Mouse (Mus musculus): ENCODE measurements around the gene Ino80. TPM values are rescaled to one million over a fixed set of nuclear protein-coding genes. Genes with fewer than 3 reads are reported as not detected.

The Ino80 gene
- polyA plus RNA-seq, 1 experiment from 2014 or later: 8.1 TPM

GRCm38 (mm10) chr2:119388266-119388665, 89.2 kb downstream of the Ino80 start:
- no peak overlapping the region for H3K9ac ChIP-seq (replicated peaks; ENCODE audit: low read depth, low read length)
- 88% methylated on average over 1 of the region's 1 CpGs for WGBS
- H3K9me3 ChIP-seq (ENCODE audit: control insufficient read depth, low read depth, low read length): no peaks in the 10 kb centered on the region
- H3K27me3 ChIP-seq (ENCODE audit: control insufficient read depth, insufficient read depth, low read length): no peaks in the 10 kb centered on the region
- no peak overlapping the region for H3K4me2 ChIP-seq (replicated peaks; ENCODE audit: low read depth, low read length)
- peaks cover 16% of the 10 kb centered on the region for H3K36me3 ChIP-seq (ENCODE audit: control insufficient read depth, insufficient read depth, low read length)
- no peak overlapping the region for H3K27ac ChIP-seq (ENCODE audit: low read length)
- no peak overlapping the region for H3K4me3 ChIP-seq (ENCODE audit: low read depth, low read length)
- ATAC-seq (ENCODE audit: insufficient number of reproducible peaks, insufficient read depth, low FRiP score, low read depth): no peak
- H3K4me1 ChIP-seq (ENCODE audit: control insufficient read depth, insufficient read depth, low read length): no peaks in the 10 kb centered on the region

- no peak overlapping the region for H3K27ac ChIP-seq (ENCODE audit: low read length)
- 86% methylated on average over 3 of the region's 3 CpGs for WGBS
- ATAC-seq (ENCODE audit: insufficient number of reproducible peaks, insufficient read depth, low FRiP score, low read depth): no peak
- H3K9ac ChIP-seq (replicated peaks; ENCODE audit: low read depth, low read length): no peak overlapping the region
- H3K4me2 ChIP-seq (replicated peaks; ENCODE audit: low read depth, low read length): no peak overlapping the region
- no peak overlapping the region for H3K4me3 ChIP-seq (ENCODE audit: low read depth, low read length)
- H3K9me3 ChIP-seq (ENCODE audit: control insufficient read depth, low read depth, low read length): no peaks in the 10 kb centered on the region
- no peaks in the 10 kb centered on the region for H3K4me1 ChIP-seq (ENCODE audit: control insufficient read depth, insufficient read depth, low read length)
- no peaks in the 10 kb centered on the region for H3K27me3 ChIP-seq (ENCODE audit: control insufficient read depth, insufficient read depth, low read length)
- peaks cover 63% of the 10 kb centered on the region for H3K36me3 ChIP-seq (ENCODE audit: control insufficient read depth, insufficient read depth, low read length)
Observed at GRCm38 (mm10) chr2:119379455-119379854, 98.0 kb downstream of the Ino80 start.

GRCm38 (mm10) chr2:119377826-119378225, 99.7 kb downstream of the Ino80 start:
- no peak for ATAC-seq (ENCODE audit: insufficient number of reproducible peaks, insufficient read depth, low FRiP score, low read depth)
- 88% methylated on average over 3 of the region's 3 CpGs for WGBS
- no peak overlapping the region for H3K4me2 ChIP-seq (replicated peaks; ENCODE audit: low read depth, low read length)
- no peaks in the 10 kb centered on the region for H3K27me3 ChIP-seq (ENCODE audit: control insufficient read depth, insufficient read depth, low read length)
- no peak overlapping the region for H3K9ac ChIP-seq (replicated peaks; ENCODE audit: low read depth, low read length)
- no peaks in the 10 kb centered on the region for H3K4me1 ChIP-seq (ENCODE audit: control insufficient read depth, insufficient read depth, low read length)
- no peak overlapping the region for H3K4me3 ChIP-seq (ENCODE audit: low read depth, low read length)
- H3K36me3 ChIP-seq (ENCODE audit: control insufficient read depth, insufficient read depth, low read length): peaks cover 73% of the 10 kb centered on the region
- no peak overlapping the region for H3K27ac ChIP-seq (ENCODE audit: low read length)
- no peaks in the 10 kb centered on the region for H3K9me3 ChIP-seq (ENCODE audit: control insufficient read depth, low read depth, low read length)

GRCm38 (mm10) chr2:119377286-119377685, 100.2 kb downstream of the Ino80 start:
- no peak overlapping the region for H3K9ac ChIP-seq (replicated peaks; ENCODE audit: low read depth, low read length)
- H3K27me3 ChIP-seq (ENCODE audit: control insufficient read depth, insufficient read depth, low read length): no peaks in the 10 kb centered on the region
- no peaks in the 10 kb centered on the region for H3K9me3 ChIP-seq (ENCODE audit: control insufficient read depth, low read depth, low read length)
- no peak overlapping the region for H3K27ac ChIP-seq (ENCODE audit: low read length)
- no peak overlapping the region for H3K4me3 ChIP-seq (ENCODE audit: low read depth, low read length)
- ATAC-seq (ENCODE audit: insufficient number of reproducible peaks, insufficient read depth, low FRiP score, low read depth): no peak
- H3K4me1 ChIP-seq (ENCODE audit: control insufficient read depth, insufficient read depth, low read length): no peaks in the 10 kb centered on the region
- no peak overlapping the region for H3K4me2 ChIP-seq (replicated peaks; ENCODE audit: low read depth, low read length)
- 85% methylated on average over 9 of the region's 9 CpGs for WGBS
- peaks cover 76% of the 10 kb centered on the region for H3K36me3 ChIP-seq (ENCODE audit: control insufficient read depth, insufficient read depth, low read length)

- Histone ChIP-seq H3K4me3 (ENCODE audit: low read depth, low read length) (no peak overlapping the region), H3K9me3 (ENCODE audit: control insufficient read depth, low read depth, low read length) (no peaks in the 10 kb centered on the region), H3K27ac (ENCODE audit: low read length) (no peak overlapping the region), H3K4me1 (ENCODE audit: control insufficient read depth, insufficient read depth, low read length) (no peaks in the 10 kb centered on the region), H3K36me3 (ENCODE audit: control insufficient read depth, insufficient read depth, low read length) (peaks cover 38% of the 10 kb centered on the region), H3K4me2 (replicated peaks; ENCODE audit: low read depth, low read length) (no peak overlapping the region), H3K27me3 (ENCODE audit: control insufficient read depth, insufficient read depth, low read length) (no peaks in the 10 kb centered on the region), H3K9ac (replicated peaks; ENCODE audit: low read depth, low read length) (no peak overlapping the region)
- 94% methylated on average over 10 of the region's 10 CpGs for WGBS
- no peak for ATAC-seq (ENCODE audit: insufficient number of reproducible peaks, insufficient read depth, low FRiP score, low read depth)
Observed at GRCm38 (mm10) chr2:119370116-119370515, 107.4 kb downstream of the Ino80 start.

GRCm38 (mm10) chr2:119367346-119367745, 110.1 kb downstream of the Ino80 start:
- WGBS: 78% methylated on average over 3 of the region's 3 CpGs
- no peaks in the 10 kb centered on the region for H3K9me3 ChIP-seq (ENCODE audit: control insufficient read depth, low read depth, low read length)

GRCm38 (mm10) chr2:119364969-119365368, 112.5 kb downstream of the Ino80 start:
- no peak overlapping the region for H3K9ac ChIP-seq (replicated peaks; ENCODE audit: low read depth, low read length)
- no peak overlapping the region for H3K27ac ChIP-seq (ENCODE audit: low read length)
- 81% methylated on average over 3 of the region's 3 CpGs for WGBS
- H3K27me3 ChIP-seq (ENCODE audit: control insufficient read depth, insufficient read depth, low read length): no peaks in the 10 kb centered on the region
- peaks cover 3% of the 10 kb centered on the region for H3K36me3 ChIP-seq (ENCODE audit: control insufficient read depth, insufficient read depth, low read length)
- no peak overlapping the region for H3K4me3 ChIP-seq (ENCODE audit: low read depth, low read length)
- H3K4me1 ChIP-seq (ENCODE audit: control insufficient read depth, insufficient read depth, low read length): no peaks in the 10 kb centered on the region
- H3K9me3 ChIP-seq (ENCODE audit: control insufficient read depth, low read depth, low read length): 0 out of 2 replicates have a peak, but pooled peaks cover 4% of the 10 kb centered on the region
- no peak overlapping the region for H3K4me2 ChIP-seq (replicated peaks; ENCODE audit: low read depth, low read length)
- no peak for ATAC-seq (ENCODE audit: insufficient number of reproducible peaks, insufficient read depth, low FRiP score, low read depth)

More at GRCm38 (mm10) chr2:119367346-119367745, 110.1 kb downstream of the Ino80 start:
- ATAC-seq (ENCODE audit: insufficient number of reproducible peaks, insufficient read depth, low FRiP score, low read depth): no peak
- no peak overlapping the region for H3K4me2 ChIP-seq (replicated peaks; ENCODE audit: low read depth, low read length)
- no peaks in the 10 kb centered on the region for H3K27me3 ChIP-seq (ENCODE audit: control insufficient read depth, insufficient read depth, low read length)
- no peak overlapping the region for H3K27ac ChIP-seq (ENCODE audit: low read length)
- H3K9ac ChIP-seq (replicated peaks; ENCODE audit: low read depth, low read length): no peak overlapping the region
- H3K4me3 ChIP-seq (ENCODE audit: low read depth, low read length): no peak overlapping the region
- H3K4me1 ChIP-seq (ENCODE audit: control insufficient read depth, insufficient read depth, low read length): no peaks in the 10 kb centered on the region
- H3K36me3 ChIP-seq (ENCODE audit: control insufficient read depth, insufficient read depth, low read length): peaks cover 11% of the 10 kb centered on the region

GRCm38 (mm10) chr2:119359721-119360291, 117.7 kb downstream of the Ino80 start:
- Histone ChIP-seq H3K9me3 (ENCODE audit: control insufficient read depth, low read depth, low read length) (0 out of 2 replicates have a peak, but pooled peaks cover 4% of the 10 kb centered on the region), H3K27ac (ENCODE audit: low read length) (no peak overlapping the region), H3K4me3 (ENCODE audit: low read depth, low read length) (no peak overlapping the region), H3K4me1 (ENCODE audit: control insufficient read depth, insufficient read depth, low read length) (no peaks in the 10 kb centered on the region), H3K9ac (replicated peaks; ENCODE audit: low read depth, low read length) (no peak overlapping the region), H3K4me2 (replicated peaks; ENCODE audit: low read depth, low read length) (no peak overlapping the region), H3K36me3 (ENCODE audit: control insufficient read depth, insufficient read depth, low read length) (no peaks in the 10 kb centered on the region), H3K27me3 (ENCODE audit: control insufficient read depth, insufficient read depth, low read length) (no peaks in the 10 kb centered on the region)
- ATAC-seq (ENCODE audit: insufficient number of reproducible peaks, insufficient read depth, low FRiP score, low read depth): no peak
- 79% methylated on average over 2 of the region's 2 CpGs for WGBS

GRCm38 (mm10) chr2:119358249-119358648, 119.2 kb downstream of the Ino80 start:
- no peak for ATAC-seq (ENCODE audit: insufficient number of reproducible peaks, insufficient read depth, low FRiP score, low read depth)
- WGBS: 92% methylated on average over 6 of the region's 6 CpGs

More at GRCm38 (mm10) chr2:119358249-119358648, 119.2 kb downstream of the Ino80 start:
- Histone ChIP-seq H3K9me3 (ENCODE audit: control insufficient read depth, low read depth, low read length) (0 out of 2 replicates have a peak, but pooled peaks cover 4% of the 10 kb centered on the region), H3K4me1 (ENCODE audit: control insufficient read depth, insufficient read depth, low read length) (no peaks in the 10 kb centered on the region), H3K4me2 (replicated peaks; ENCODE audit: low read depth, low read length) (no peak overlapping the region), H3K27me3 (ENCODE audit: control insufficient read depth, insufficient read depth, low read length) (no peaks in the 10 kb centered on the region), H3K27ac (ENCODE audit: low read length) (no peak overlapping the region), H3K4me3 (ENCODE audit: low read depth, low read length) (no peak overlapping the region), H3K36me3 (ENCODE audit: control insufficient read depth, insufficient read depth, low read length) (no peaks in the 10 kb centered on the region), H3K9ac (replicated peaks; ENCODE audit: low read depth, low read length) (no peak overlapping the region)
